Mouse (Mus musculus) left cerebral cortex, postnatal 14 days (tissue): ENCODE data around the gene Kat2b. TPM values are rescaled to one million over a fixed set of nuclear protein-coding genes. Genes with fewer than 3 reads are reported as not detected.
"Not testable (repeated sequence)": the region's sequence is repeated elsewhere in the genome, so short reads cannot be mapped to it uniquely, and the experiment has no call there.

Experiments used
- DNase-seq, 2 experiments: peaks; one replicate each; pipeline ENCODE4 v3.0.0; 2021 to 2022; ENCODE audit warnings: low spot score in 2 of 2, mixed read lengths in 1 of 2
- intact Hi-C: fragments of 180-260 bp; cut with DNase I; formaldehyde crosslinking; loops from one replicate; pipeline ENCODE4 v1.15.1; 2025
- total RNA-seq, 2 experiments: library from RNA; stranded (reverse); gene quantifications; 2 replicates each; pipeline ENCODE4 v1.2.3; 2021

Kat2b gene
- total RNA-seq, 2 experiments from 2014 or later: 10.9 to 12.5 TPM

DNA sequence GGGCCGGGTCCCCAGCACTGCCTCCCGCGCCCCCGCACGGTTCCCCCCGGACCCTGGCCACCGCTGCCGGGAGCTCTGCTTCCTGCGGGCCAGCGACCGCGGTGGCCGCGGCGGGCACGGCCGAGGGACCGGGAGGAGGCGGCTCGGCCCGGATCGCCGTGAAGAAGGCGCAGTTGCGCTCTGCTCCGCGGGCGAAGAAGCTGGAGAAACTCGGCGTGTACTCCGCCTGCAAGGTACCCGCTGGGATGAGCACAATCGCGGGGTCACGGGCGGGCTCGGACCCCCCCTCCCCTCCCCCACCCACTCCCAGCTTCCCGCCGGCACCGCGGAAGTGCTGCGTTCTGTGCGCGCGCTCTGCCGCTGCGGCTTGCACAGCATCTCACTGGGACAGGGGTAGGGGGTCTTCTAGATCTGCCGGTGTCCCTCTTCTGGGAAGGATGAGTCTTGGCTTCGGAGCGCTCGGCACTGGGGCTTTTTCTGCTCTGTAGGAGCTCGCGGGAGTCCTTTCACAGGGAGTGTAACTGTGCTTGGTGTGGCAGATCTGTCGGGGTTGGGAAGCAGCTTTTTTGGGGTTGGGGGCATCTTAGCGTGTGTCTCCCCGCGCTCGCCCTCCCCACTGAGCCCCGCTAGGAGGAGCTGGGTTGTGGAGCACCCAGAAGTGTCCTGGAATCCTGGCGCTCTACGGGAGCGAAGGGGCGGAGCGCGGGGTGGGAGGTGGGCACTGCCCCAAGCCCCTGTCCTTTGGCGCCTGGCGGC is 863 bp downstream of the Kat2b start:
- peak; percentile 10 to 19 for DNase-seq
- intact Hi-C loops: loop anchor here (5.0 kb wide), 2 partner anchors 90 kb away; partner anchors contain the start of gene Rab5a

DNA sequence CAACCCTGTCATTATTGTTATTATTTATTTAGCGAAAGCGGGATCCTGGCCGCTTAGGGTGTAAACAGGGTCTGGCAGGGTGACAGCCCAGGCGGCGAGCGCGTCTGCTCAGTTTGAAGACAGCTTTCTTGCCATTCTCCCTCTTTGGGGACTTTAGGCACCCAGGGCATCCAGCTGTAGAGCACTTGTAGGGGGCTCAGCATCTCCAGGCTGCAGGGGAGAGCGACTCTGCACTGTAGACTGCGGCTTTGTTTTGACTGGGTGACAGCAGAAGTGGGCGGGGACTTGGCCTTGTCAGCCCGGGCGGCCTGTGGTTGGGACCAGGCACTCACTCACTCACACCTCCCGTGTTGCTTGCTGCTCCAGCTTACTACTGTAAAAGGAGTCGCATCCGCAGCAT is 1.5 kb downstream of the Kat2b start:
- intact Hi-C loops: loop anchor here (5.0 kb wide), 2 partner anchors 89 to 91 kb away; partner anchors contain the start of gene Rab5a
- DNase-seq: peak; percentile 55 to 60

DNA sequence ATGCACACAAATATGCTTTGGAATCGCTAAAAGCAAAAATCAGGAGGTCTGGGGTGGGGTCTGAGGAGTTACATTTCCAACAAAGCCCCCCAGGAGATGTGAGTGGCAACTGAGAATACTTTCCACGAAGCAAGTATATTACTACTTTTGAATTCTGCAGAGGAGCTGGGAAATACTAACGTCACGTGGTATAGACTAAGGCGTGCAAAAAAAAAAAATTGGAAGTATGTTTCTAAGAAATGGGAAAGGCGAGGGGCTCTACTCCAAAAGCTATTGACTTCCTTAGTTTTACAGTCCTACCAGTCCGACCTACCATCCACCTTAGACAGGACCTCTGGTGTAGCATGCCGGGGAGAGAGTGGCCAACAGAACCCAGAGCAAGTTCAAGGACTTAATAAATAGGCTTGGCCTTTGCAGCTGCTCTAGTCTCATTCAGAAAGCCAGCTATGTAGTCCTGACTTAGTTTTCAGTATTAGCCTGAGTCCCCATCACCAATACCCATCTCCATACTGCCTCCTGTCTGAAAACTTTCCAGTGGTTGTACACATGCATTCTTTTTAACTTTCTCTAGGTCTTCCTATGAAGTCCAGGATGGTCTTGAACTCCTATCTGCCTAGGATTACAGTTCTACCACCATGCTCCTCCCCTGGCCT is 2.2 kb downstream of the Kat2b start:
- DNase-seq: no peak
- intact Hi-C loops: loop anchor here (5.0 kb wide), 2 partner anchors 88 to 92 kb away; partner anchors contain the start of gene Rab5a

DNA sequence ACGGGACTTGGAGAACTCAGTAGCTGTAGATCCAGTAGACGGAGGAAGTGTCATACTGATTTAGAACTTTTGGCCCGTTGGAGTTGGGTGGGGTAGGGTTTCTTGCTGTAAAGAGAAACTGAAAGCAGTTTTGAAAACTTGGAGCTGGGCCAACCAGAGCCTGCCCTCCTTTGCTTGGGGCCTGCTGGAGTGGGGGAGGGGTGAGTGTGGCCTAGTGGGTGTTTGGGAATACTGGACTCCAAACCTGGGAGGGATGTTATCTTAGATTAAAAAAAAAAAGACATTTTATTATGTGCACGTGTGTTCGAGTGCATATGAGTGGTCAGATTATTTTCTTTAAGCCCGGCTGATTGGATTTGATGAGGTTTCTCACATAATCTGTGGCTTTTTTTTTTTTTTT is 3.2 kb downstream of the Kat2b start:
- peak; percentile 36 to 39 for DNase-seq
- intact Hi-C loops: loop anchor here (5.0 kb wide), 2 partner anchors 87 to 93 kb away; partner anchors contain the start of gene Rab5a

DNA sequence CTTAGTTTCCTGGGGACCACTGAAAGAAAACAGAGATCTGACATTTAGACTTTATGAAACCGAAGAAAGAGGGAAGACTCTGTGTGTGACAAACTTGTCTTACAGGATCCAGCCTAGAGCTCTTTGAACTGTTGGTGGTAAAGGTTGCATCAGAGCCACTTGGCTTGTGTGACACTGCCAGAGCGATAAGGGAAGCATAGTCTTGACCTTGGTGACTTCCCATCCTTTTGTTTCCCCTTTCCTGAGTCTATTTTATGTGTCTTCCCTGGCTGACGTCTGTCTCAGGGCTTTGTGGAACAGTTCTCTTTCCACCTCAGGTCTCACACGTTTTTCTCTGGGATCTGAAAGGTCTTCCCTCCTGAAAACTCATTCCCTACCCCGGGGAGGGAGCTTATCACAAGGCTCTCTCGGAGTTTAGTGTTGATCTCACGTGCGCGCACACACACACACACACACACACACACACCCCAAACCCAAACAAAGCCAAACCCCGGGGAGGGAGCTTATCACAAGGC is 3.8 kb downstream of the Kat2b start:
- DNase-seq: no peak
- intact Hi-C loops: no loop called here

DNA sequence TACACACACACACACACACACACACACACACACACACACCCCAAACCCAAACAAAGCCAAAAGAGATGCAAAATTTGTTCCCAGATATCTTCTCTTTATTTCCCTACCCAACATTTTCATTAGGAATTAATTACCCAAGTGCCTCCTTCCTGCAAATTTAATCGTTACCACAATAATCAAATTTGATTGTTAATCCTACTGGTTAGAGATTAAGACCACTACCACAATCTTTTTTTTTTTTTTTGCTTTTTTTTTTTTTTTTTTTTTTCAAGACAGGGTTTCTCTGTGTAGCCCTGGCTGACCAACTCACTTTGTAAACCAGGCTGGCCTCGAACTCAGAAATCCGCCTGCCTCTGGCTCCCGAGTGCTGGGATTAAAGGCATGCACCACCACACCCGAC is 4.3 kb downstream of the Kat2b start:
- intact Hi-C loops, DNase-seq: not testable (repeated sequence)

DNA sequence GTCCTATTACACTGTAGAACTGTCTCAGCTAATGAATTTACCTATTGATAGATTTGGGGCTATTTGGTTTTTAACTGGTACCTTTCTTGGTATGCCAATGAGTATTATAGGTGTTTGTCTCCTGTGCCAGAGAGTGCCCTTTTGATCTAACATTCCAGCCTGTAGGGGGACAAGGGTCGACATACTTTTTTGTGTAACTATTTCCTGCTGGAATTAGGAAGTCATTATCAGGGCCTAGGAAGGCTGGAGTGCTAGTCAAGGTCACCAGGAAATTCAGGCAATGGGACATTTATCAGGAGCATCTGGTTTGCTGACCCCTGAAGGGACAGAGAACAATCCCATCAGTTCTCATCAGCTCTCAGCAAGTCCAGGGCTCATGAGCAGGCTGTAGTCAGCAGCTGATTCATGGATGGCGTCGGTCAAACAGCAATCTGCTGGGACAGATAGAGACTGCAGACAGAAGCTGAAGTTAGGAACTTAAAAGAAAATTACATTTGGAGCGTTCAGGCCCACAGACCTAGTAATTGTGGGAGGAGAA is 6.4 kb downstream of the Kat2b start:
- intact Hi-C loops: no loop called here
- no peak for DNase-seq

DNA sequence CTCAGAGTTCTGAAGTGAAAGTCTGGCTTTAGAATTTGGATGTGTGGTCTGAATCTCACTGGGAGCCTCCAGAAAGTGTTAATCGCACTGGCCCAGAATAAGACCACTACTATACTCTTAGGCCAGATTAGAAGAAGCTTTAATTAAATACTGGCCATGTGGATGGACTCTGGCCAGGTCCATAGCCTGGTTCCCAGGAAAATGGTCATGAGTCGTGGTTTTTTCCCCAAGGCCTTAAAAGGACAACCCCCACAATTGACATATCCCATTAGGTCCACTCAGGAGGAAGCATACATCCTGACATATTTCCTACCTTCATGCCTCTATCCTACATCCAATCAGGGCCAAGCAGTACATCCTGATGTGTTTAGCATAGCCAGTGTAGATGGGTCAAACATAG is 10.5 kb downstream of the Kat2b start:
- intact Hi-C loops: no loop called here
- DNase-seq: no peak

DNA sequence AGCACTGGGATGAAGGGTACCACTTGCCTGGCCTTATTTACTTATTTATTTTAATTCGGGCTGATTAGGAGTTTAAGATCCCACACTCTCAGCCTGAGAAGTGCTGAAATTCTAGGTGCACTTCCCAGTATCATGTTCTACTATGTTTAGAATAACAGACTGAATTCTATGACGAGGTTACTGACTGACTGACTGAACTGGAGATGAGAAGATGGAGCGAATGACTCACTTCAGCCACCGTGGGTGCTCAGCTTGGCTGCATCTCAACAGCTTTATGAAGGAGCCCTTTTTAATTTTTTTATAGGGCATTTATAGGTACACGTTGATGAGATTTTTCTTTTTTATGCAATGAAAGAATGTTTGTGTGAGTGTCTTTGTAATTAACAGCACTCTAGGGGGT is 11.1 kb downstream of the Kat2b start:
- intact Hi-C loops: no loop called here

DNA sequence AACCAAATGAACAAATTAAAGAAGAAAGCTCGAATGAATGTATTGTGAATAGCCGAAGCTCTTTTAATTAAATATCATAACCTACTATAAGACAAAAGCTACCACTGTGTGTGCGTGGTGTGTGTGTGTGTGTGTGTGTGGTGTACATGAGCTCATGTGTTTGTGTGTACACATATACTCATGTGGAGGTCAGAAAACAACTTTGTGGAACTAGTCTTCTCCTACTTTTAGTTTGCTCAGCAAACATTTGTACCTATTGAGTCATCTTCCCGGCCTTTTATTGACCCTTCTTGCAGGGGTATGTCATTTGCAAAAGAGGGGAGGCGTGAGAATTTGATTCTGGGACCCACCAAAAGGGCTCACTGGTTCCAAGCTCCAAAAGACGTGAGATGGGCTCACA is 11.6 kb downstream of the Kat2b start:
- intact Hi-C loops: no loop called here

More for the DNA sequence above, 11.1 kb downstream of the Kat2b start:
- no peak for DNase-seq

DNA sequence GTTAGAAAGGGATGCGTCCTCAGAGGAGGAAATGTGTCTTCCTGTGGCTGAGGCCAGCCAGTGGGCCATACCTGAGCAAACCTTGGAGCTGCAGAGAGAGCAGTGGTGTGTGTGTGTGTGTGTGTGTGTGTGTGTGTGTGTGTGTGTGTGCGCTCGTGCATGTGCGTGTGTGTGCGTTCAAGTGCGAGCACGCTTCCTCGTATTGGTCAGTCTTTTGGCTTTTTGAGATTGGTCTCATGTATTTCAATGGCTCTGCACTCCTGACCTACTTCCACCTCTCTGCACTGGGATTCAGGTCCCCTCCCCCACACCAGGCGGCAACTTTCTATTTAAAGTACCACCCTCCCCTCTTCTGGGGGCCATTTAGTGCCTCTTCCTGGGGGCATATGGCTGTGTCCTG is 12.1 kb downstream of the Kat2b start:
- intact Hi-C loops: no loop called here
- no peak for DNase-seq

More for the DNA sequence above, 11.6 kb downstream of the Kat2b start:
- DNase-seq: no peak

DNA sequence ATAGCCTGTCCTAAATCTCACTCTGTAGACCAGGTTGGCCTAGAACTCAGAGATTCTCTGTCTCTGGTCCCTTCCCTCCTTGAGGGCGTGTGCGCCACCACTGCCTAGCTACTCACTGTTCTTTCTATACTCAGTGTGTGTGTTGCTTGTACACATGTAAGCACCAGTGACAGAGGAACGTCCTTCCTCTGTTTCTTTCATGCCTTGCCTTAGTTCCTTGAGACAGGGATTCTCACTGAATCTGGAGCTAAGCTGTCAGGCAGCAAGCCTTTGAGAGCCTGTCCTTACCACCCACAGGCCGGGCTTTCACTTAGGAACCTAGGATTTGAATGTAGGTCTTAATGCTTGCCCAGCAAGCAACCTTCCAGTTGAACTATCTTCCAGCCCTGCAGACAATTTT is 13.0 kb downstream of the Kat2b start:
- DNase-seq: no peak
- intact Hi-C loops: no loop called here

DNA sequence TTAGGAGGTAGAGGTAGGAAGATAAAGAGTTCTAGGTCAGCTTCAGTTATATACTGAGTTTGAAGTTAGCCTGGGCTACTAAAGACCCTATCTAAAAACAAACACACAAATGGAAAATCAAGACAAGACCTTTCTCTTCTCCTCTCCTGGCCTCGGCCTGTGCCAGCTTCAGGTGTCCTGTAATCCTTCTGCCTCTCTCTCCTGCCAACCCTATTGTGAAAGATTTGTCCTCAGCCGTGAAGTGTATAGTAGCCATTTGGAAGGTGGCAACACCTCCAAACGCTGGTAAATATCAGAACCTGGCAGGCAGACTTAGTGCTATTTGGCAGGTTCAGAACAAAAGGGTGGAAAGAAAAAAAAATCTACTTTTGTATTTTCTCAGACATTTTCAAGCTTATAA is 13.6 kb downstream of the Kat2b start:
- intact Hi-C loops: no loop called here
- no peak for DNase-seq

DNA sequence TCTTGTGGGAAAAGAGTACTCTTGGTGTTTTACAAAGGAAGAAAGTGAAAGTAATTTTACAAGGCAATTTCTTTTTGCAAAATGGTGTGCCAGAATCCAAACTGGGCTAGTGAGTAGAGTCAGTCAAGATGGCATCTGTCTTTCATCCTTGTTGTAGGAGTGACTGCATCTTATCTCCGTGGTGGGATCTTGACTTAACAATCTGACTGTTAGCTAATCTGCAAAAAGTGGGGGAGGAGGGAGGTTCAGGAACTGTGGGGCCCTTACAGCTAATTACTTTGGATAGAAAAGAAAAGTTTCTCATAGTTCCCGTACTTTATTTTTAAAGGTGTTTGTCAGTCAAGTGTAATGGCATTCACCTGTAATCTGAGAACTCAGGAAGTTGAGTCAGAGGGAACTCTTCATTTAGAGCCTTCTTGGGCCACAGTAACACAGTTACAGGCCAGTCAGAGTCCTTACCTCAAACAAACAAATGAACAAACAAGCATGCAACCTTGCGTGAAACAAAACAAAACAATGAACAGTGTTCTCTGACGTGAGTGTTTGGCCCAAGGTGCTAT is 15.4 kb downstream of the Kat2b start:
- intact Hi-C loops: no loop called here
- DNase-seq: no peak

DNA sequence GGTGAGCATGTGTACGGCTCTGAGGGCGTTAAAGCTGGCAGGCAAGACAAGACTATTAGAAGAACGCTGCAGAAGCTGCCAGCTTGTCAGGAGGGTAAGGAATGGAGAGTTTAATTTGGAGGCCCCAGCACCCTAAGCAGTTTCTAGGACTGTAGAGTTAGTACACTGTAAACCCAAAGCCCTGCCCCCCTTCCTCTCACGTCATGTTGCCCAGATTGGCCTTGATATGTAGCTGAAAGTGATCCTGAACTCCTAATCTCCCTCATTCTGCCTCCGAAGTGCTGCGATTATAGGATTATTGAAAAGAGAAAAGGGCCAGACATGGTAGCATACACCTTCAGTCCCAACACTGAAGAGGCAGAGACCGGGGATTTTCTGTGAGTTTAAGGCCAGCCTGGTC is 16.1 kb downstream of the Kat2b start:
- DNase-seq: no peak
- intact Hi-C loops: no loop called here

DNA sequence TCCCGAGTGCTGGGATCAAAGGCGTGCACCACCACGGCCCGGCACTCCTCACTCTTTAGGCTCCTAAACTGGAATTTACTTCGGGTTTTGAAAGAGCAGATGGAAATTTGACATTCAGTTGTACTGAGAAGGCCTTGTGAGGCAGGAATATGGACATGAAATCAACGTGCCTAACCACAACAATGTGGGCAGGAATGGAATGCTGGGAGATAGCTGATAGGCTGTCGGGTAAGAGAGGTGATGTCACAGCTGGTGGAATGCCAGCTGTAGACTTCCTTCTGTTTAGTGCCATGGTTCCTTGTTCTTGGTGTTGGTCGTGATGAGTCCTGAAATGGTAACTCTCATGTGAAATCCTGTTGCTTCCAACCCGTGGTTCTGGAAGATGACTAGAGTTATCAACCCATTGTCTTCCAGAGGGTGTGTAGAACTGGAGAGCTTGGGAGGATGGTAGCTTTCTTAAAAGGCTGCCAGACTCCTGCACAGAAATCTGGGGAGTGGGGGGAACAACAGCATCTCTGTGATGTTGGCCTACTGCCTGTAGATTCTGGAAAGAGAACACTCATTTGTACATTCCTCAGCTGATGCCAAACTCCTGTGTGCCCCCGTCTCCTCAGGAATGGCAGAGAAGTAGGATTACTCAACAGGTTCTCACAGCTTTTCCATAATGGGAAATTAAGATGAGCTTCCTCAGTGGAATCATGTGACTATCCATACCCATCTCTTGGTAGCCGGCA is 17.4 kb downstream of the Kat2b start:
- no peak for DNase-seq
- intact Hi-C loops: no loop called here

DNA sequence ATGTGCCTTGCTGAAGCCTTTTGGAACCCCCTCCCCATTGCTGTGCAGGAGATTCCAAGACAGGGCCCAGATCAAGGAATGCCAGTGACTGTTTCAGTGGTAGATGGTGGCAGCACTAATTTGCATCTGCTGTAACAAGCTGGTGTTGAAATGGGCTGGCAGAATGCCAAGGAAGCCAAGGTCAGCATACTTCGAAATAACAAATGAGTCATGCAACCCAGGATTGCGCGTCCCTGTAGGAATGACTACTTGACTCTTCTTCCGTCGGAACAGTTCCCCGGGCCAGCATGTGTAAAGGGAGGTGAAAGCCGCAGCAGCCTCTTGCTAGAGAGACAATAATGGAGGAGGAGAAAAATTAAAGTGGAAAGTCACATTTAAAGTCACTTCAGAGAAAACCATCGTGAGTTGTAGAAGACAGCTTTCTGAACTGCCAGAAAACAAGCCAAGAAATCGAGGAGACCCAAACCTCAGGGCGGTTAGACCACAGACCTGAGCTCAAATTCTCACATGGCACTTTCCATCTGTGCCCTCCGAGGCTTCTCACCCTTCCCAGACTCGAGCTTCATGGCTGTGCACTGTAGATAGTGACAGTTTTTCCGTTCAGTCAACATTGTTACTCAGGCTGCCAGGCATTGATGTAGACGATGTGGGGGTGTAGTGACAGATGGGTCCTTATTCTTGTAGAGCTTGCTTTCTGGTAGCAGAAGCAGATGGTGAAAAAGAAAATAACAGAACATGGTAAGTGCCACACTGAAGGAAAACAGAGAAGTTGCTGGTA is 20.6 kb downstream of the Kat2b start:
- DNase-seq: peak; percentile 75 to 88
- intact Hi-C loops: no loop called here

DNA sequence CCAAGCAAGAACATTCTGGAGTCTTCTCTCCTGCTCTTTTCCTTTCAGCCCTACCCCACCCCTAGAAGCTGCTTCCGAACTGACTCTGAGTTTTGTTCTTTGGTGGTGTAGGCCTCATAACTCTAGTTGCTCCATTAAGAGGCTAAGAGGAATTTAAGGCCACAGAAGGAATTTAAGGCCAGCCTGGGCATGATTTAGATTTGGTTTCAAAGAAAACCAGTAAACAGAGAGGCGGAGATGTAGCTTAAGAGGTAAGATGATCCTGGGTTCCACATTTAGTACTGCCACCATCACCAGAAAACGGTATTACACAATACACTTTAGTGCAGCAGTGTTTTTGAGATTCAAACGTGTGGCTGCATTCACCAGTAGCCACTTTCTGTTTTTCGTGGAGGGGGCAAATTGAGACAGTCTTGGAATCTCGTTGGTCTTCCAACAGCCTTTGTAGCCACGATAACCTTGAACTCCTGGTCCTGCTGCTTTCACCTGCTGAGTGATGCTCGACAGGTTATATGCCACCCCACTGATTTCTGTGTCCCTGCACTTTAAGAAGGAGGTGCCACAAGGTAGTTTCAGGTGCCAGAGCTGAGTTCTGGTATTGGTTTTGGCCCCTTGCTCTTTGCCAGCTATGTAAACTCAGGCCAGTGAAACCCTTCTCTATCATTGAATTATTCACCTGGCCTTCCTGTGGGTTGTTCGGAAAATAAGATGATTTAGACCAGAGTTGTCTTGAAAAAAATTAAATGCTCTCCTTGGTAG is 21.6 kb downstream of the Kat2b start:
- DNase-seq: no peak
- intact Hi-C loops: no loop called here
